Mouse (Mus musculus) limb, embryonic 15.5 days (tissue): ENCODE data around the gene Map3k1. TPM values are rescaled to one million over a fixed set of nuclear protein-coding genes. Genes with fewer than 3 reads are reported as not detected.

Source experiments
- ATAC-seq: fragments of 200-750 bp; cut with Nextera tagmentation; 2 replicates; pipeline ENCODE4 v1.8.0; 2017; ENCODE audit warnings: low read depth, moderate TSS enrichment; ENCODE audit not compliant: insufficient number of reproducible peaks, low FRiP score, low TSS enrichment
- H3K27ac ChIP-seq: fragments of 300-500 bp; sonication (generic); 2 replicates; pipeline ENCODE4 v1.5.1; 2015; ENCODE audit warnings: moderate library complexity, mild to moderate bottlenecking, inconsistent platforms
- H3K27me3 ChIP-seq: fragments of 300-500 bp; sonication (generic); 2 replicates; pipeline ENCODE4 v1.6.1; 2015; ENCODE audit warnings: inconsistent platforms
- H3K36me3 ChIP-seq: fragments of 300-500 bp; sonication (generic); 2 replicates; pipeline ENCODE4 v1.6.1; 2015; ENCODE audit warnings: inconsistent platforms
- H3K4me1 ChIP-seq: fragments of 300-500 bp; sonication (generic); 2 replicates; pipeline ENCODE4 v1.6.1; 2015; ENCODE audit warnings: inconsistent platforms
- H3K4me2 ChIP-seq: fragments of 300-500 bp; sonication (generic); 2 replicates; pipeline ENCODE4 v1.6.1; 2015; ENCODE audit warnings: mild to moderate bottlenecking, inconsistent platforms
- H3K4me3 ChIP-seq: fragments of 300-500 bp; sonication (generic); 2 replicates; pipeline ENCODE4 v1.5.1; 2015; ENCODE audit warnings: mild to moderate bottlenecking, inconsistent platforms
- H3K9ac ChIP-seq: fragments of 300-500 bp; sonication (generic); 2 replicates; pipeline ENCODE4 v1.6.1; 2015; ENCODE audit warnings: inconsistent platforms
- H3K9me3 ChIP-seq: fragments of 300-500 bp; sonication (generic); 2 replicates; pipeline ENCODE4 v1.6.1; 2016; ENCODE audit warnings: inconsistent platforms
- WGBS: fragments of 180-500 bp; shearing (Covaris S2); methylation state at CpG from one replicate; pipeline ENCODE4 v1.1.7; 2015; 5-methylcytosine and 5-hydroxymethylcytosine counted together
- polyA plus RNA-seq: library from polyadenylated mRNA; unstranded; fragments of >200 nt; fragmentation: Nextera tagmentation; extraction: Ambion mirVana; gene quantifications from 2 replicates; pipeline ENCODE4 v1.2.1, GENCODE M21; 2015

The Map3k1 gene
- polyA plus RNA-seq, 1 experiment from 2014 or later = 14.5 TPM

DNA sequence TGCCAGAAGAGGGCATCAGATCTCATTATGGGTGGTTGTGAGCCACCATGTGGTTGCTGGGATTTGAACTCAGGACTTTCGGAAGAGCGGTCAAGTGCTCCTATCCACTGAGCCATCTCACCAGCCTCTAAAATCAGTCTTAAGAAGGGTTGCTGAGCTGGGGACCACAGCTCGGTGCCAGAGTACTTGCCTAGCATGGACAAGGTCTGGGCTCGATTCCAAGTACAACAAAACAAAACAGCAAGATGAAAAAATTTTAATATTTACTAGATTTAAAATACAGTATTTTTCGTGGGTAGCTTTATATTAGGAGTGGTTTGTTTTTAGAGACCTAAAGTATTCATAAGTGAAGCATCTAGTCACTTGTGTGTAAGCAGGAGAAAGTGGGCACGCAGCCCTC lies 55.5 kb downstream of the Map3k1 start:
- no peak overlapping the region for H3K4me2 ChIP-seq
- ATAC-seq = no peak
- no peak overlapping the region for H3K4me3 ChIP-seq
- H3K27ac ChIP-seq = no peak overlapping the region
- no peaks in the 10 kb centered on the region for H3K27me3 ChIP-seq
- H3K9me3 ChIP-seq = no peaks in the 10 kb centered on the region
- peaks cover 91% of the 10 kb centered on the region for H3K36me3 ChIP-seq
- 81% methylated on average over 6 of the region's 6 CpGs for WGBS
- H3K9ac ChIP-seq = no peak overlapping the region
- H3K4me1 ChIP-seq = no peaks in the 10 kb centered on the region

DNA sequence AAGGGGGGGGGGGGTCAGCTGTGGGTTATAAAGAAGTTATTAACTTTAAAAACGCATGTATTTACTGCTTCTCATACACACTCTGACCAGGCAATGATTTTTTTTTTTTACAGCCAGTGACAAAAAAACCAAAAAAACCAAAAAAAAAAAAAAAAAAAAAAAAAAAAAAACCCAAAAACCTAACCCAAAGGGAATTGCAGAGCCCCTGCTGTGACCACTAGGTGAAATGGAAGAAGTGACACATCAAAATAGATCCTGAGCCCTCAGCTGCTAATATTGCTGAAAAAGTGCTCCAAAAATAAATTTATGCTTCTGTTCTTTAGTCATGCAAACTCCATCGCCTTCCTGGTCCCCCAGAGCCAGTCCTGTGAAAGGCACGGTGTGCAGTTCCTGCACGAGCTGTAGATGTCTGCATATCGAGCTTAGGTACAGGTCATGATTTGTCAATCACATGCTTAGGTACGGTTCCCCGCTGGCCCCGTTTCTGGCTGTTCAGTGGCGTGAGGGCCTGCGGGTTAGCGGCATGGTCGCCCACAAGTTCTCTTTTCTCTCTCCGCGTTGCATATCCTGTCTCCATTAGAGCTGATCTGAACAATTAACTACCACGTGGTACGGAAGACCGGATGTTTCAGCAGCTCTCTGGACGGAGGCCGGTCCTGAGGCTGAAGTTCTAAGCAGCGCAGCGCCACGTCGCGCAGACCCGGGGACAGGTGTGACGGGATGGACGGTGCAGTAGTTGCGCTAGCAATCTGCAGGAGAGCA lies 60.3 kb downstream of the Map3k1 start:
- Histone ChIP-seq H3K27ac (no peak overlapping the region), H3K4me2 (no peak overlapping the region), H3K4me3 (no peak overlapping the region), H3K4me1 (no peaks in the 10 kb centered on the region), H3K36me3 (peaks cover 47% of the 10 kb centered on the region), H3K27me3 (no peaks in the 10 kb centered on the region), H3K9ac (no peak overlapping the region), H3K9me3 (no peaks in the 10 kb centered on the region)
- 90% methylated on average over 28 of the region's 28 CpGs for WGBS
- no peak for ATAC-seq

- Histone ChIP-seq H3K4me2 (no peak overlapping the region), H3K4me3 (no peak overlapping the region), H3K36me3 (peaks cover 34% of the 10 kb centered on the region), H3K27me3 (no peaks in the 10 kb centered on the region), H3K27ac (no peak overlapping the region), H3K9me3 (no peaks in the 10 kb centered on the region), H3K4me1 (no peaks in the 10 kb centered on the region), H3K9ac (no peak overlapping the region)
- 92% methylated on average over 5 of the region's 5 CpGs for WGBS
- no peak for ATAC-seq
These were observed 62.0 kb downstream of the Map3k1 start for GRCm38 (mm10) chr13:111746831-111747230.

GRCm38 (mm10) chr13:111745216-111745615 lies 63.6 kb downstream of the Map3k1 start:
- Histone ChIP-seq H3K4me3 (no peak overlapping the region), H3K9me3 (no peaks in the 10 kb centered on the region), H3K27me3 (no peaks in the 10 kb centered on the region), H3K9ac (no peak overlapping the region), H3K4me2 (no peak overlapping the region), H3K27ac (no peak overlapping the region), H3K36me3 (peaks cover 21% of the 10 kb centered on the region), H3K4me1 (no peaks in the 10 kb centered on the region)
- ATAC-seq = no peak
- WGBS = 60% methylated on average over 7 of the region's 7 CpGs

DNA sequence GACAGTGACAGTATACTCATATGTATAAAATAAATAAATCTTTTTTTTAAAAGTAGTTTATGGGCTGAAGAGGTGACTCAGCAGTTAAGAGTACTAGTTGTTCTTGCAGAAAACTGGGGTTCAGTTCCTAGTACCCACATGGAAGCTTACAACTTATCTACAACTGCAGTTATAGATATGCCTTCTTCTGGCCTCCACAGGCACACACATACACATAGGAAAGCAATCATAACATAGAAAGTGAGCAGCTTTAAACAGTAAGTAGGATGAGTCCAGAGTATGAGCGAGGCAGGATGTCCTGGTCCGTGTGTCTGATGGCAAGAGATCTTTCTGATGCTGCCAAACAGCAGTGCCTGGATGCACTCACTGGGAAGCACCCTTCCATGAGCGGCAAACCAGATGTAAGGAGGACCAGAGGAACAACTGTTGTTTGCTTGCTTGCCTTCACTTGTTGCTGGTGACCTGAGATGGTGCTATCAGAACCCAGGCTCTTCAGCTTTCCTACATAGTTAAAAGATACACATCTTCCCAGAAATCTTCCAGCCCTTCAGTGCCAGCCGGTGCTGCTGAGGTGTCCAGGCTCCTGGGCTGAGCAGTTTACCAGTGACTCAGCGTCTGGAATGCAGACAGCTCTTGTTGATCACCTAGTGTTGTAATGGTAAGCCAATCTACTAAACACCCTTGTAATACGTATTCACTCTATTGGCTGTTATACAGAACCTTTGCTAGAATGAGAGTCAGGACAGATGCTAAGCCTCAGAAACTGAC lies 64.4 kb downstream of the Map3k1 start:
- no peak overlapping the region for H3K27ac ChIP-seq
- H3K36me3 ChIP-seq = peaks cover 14% of the 10 kb centered on the region
- ATAC-seq = no peak
- H3K4me2 ChIP-seq = no peak overlapping the region
- no peak overlapping the region for H3K4me3 ChIP-seq
- H3K9ac ChIP-seq = no peak overlapping the region
- H3K9me3 ChIP-seq = no peaks in the 10 kb centered on the region
- 68% methylated on average over 6 of the region's 6 CpGs for WGBS
- H3K4me1 ChIP-seq = no peaks in the 10 kb centered on the region
- H3K27me3 ChIP-seq = no peaks in the 10 kb centered on the region

DNA sequence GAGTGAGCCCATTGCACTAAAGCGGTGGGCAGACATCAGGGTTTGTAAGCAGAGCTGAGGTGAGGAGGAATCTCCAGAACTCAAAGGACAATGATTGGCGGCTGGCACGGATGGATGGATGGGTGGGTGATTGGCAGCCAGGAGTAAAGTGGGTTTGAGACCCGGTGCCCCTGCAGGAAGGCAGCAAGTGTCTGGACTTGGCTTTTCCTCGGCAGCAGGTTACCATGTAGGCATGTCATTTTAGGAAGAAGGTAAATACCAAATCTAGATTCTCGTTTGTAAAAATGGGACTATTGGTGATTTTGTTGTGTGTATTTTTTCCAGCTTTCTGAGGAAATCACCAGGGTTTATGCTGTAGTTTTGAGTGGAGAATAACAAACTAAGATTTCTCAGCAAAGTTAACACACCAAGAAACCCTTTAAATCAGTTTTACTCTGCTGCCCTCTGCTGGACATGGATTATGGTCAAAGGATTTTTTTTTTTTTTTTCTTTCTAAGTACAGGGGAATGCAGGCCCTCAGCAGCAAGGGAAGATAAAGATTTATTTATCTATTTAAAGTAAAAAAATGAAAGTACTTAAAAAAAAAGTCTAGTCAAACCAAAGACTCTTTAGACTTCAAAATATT lies 66.7 kb downstream of the Map3k1 start:
- 63% methylated on average over 6 of the region's 6 CpGs for WGBS

GRCm38 (mm10) chr13:111741204-111741990 lies 67.4 kb downstream of the Map3k1 start:
- no peaks in the 10 kb centered on the region for H3K27me3 ChIP-seq
- no peak overlapping the region for H3K4me3 ChIP-seq
- H3K36me3 ChIP-seq = no peaks in the 10 kb centered on the region
- no peak overlapping the region for H3K27ac ChIP-seq
- H3K4me1 ChIP-seq = no peaks in the 10 kb centered on the region
- 75% methylated on average over 7 of the region's 7 CpGs for WGBS
- H3K9ac ChIP-seq = no peak overlapping the region
- no peaks in the 10 kb centered on the region; the same call in 1 of the 2 replicates for H3K9me3 ChIP-seq
- no peak for ATAC-seq
- no peak overlapping the region for H3K4me2 ChIP-seq

More for the DNA sequence above, 66.7 kb downstream of the Map3k1 start:
- H3K9ac ChIP-seq = no peak overlapping the region
- H3K27me3 ChIP-seq = no peaks in the 10 kb centered on the region
- H3K4me1 ChIP-seq = no peaks in the 10 kb centered on the region
- no peak overlapping the region for H3K4me2 ChIP-seq
- no peaks in the 10 kb centered on the region for H3K36me3 ChIP-seq
- H3K9me3 ChIP-seq = no peaks in the 10 kb centered on the region; the same call in 1 of the 2 replicates
- ATAC-seq = no peak
- H3K4me3 ChIP-seq = no peak overlapping the region
- H3K27ac ChIP-seq = no peak overlapping the region

DNA sequence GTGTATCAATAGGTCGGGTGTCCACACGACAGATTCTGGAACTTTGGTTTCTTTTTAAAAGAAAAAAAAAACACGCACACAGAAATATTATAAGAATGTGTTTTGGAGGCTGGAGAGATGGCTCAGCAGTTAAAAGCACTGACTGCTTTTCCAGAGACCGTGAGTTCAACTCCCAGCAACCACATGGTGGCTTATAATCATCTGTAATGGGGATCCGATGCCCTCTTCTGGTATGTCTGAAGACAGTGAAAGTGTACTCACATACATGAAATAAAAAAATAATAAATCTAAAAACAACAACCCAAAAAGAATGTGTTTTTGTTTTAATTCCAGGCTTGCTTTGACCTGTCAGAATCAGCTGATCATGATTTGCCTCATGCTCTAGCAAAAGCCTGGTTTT lies 81.9 kb downstream of the Map3k1 start:
- Histone ChIP-seq H3K9ac (no peak overlapping the region), H3K36me3 (no peaks in the 10 kb centered on the region), H3K9me3 (no peaks in the 10 kb centered on the region), H3K4me2 (no peak overlapping the region), H3K4me1 (peaks cover 5% of the 10 kb centered on the region), H3K4me3 (no peak overlapping the region), H3K27me3 (no peaks in the 10 kb centered on the region), H3K27ac (no peak overlapping the region)
- no peak for ATAC-seq
- 93% methylated on average over 5 of the region's 5 CpGs for WGBS

- H3K9ac ChIP-seq = peak overlapping the region; percentile 55
- no peaks in the 10 kb centered on the region for H3K9me3 ChIP-seq
- peaks cover 5% of the 10 kb centered on the region for H3K4me1 ChIP-seq
- H3K4me3 ChIP-seq = peak overlapping the region; percentile 61
- H3K4me2 ChIP-seq = peak overlapping the region; percentile 87
- under 1% methylated on average over 65 of the region's 65 CpGs for WGBS
- peak; percentile 99 for ATAC-seq
- H3K27ac ChIP-seq = peak overlapping the region; percentile 95
- H3K36me3 ChIP-seq = no peaks in the 10 kb centered on the region
- no peaks in the 10 kb centered on the region for H3K27me3 ChIP-seq
These were observed 83.4 kb downstream of the Map3k1 start for GRCm38 (mm10) chr13:111725165-111726077.

GRCm38 (mm10) chr13:111724811-111725164 lies 84.0 kb downstream of the Map3k1 start:
- Histone ChIP-seq H3K9me3 (no peaks in the 10 kb centered on the region), H3K9ac (peak overlapping the region; percentile 23; the same call in 1 of the 2 replicates), H3K4me3 (peak overlapping the region; percentile 61), H3K27ac (peak overlapping the region; percentile 95), H3K27me3 (no peaks in the 10 kb centered on the region), H3K36me3 (peaks cover 3% of the 10 kb centered on the region; the same call in 1 of the 2 replicates), H3K4me2 (peak overlapping the region; percentile 87), H3K4me1 (peaks cover 5% of the 10 kb centered on the region)
- under 1% methylated on average over 18 of the region's 18 CpGs for WGBS
- no peak for ATAC-seq

GRCm38 (mm10) chr13:111719726-111720125 lies 89.1 kb downstream of the Map3k1 start:
- Histone ChIP-seq H3K27ac (no peak overlapping the region), H3K36me3 (peaks cover 27% of the 10 kb centered on the region), H3K9ac (no peak overlapping the region), H3K9me3 (no peaks in the 10 kb centered on the region), H3K4me1 (no peaks in the 10 kb centered on the region; the same call in 1 of the 2 replicates), H3K27me3 (no peaks in the 10 kb centered on the region), H3K4me2 (no peak overlapping the region), H3K4me3 (no peak overlapping the region)
- WGBS = 65% methylated on average over 9 of the region's 9 CpGs
- no peak for ATAC-seq
